Mouse (Mus musculus) hindbrain, embryonic 14.5 days (tissue): Measurements from ENCODE around the gene Cspg5. TPM values are rescaled to one million over a fixed set of nuclear protein-coding genes. Genes with fewer than 3 reads are reported as not detected.

Experiments
- ATAC-seq: fragments of 200-750 bp; cut with Nextera tagmentation; 2 replicates; pipeline ENCODE4 v1.8.0; 2017; ENCODE audit warnings: moderate number of reproducible peaks, mild to moderate bottlenecking, moderate TSS enrichment, moderate library complexity; ENCODE audit not compliant: low FRiP score
- DNase-seq: peaks from one replicate; pipeline ENCODE4 v3.0.0-alpha.2; 2015; ENCODE audit warnings: low spot score
- H3K27ac ChIP-seq: fragments of 300-500 bp; sonication (generic); 2 replicates; pipeline ENCODE4 v1.5.1; 2014; ENCODE audit warnings: mild to moderate bottlenecking, moderate library complexity
- H3K27me3 ChIP-seq: fragments of 300-500 bp; sonication (generic); 2 replicates; pipeline ENCODE4 v1.6.1; 2014; ENCODE audit warnings: mild to moderate bottlenecking, low read length, mixed read lengths; ENCODE audit not compliant: control insufficient read depth, insufficient read depth
- H3K36me3 ChIP-seq: fragments of 300-500 bp; sonication (generic); replicated peaks from 2 replicates; pipeline ENCODE4 v1.6.1; 2014; ENCODE audit not compliant: control insufficient read depth, insufficient read depth
- H3K4me1 ChIP-seq: fragments of 300-500 bp; sonication (generic); replicated peaks from 2 replicates; pipeline ENCODE4 v1.6.1; 2014; ENCODE audit warnings: antibody characterized with exemption, low read length, mixed read lengths; ENCODE audit not compliant: control insufficient read depth, insufficient read depth
- H3K4me2 ChIP-seq: fragments of 300-500 bp; sonication (generic); replicated peaks from 2 replicates; pipeline ENCODE4 v1.6.1; 2014; ENCODE audit warnings: mild to moderate bottlenecking, moderate library complexity
- H3K4me3 ChIP-seq: fragments of 300-500 bp; sonication (generic); replicated peaks from 2 replicates; pipeline ENCODE4 v1.5.1; 2014; ENCODE audit warnings: mild to moderate bottlenecking, low read length
- H3K9ac ChIP-seq: fragments of 300-500 bp; sonication (generic); 2 replicates; pipeline ENCODE4 v1.6.1; 2014
- H3K9me3 ChIP-seq: fragments of 300-500 bp; sonication (generic); 2 replicates; pipeline ENCODE4 v1.6.1; 2016; ENCODE audit warnings: low read length; ENCODE audit not compliant: control insufficient read depth
- WGBS: fragments of 180-500 bp; shearing (Covaris S2); extraction: QIAGEN DNeasy Blood & Tissue Kit; methylation state at CpG from one replicate; pipeline ENCODE4 v1.1.7; 2014; 5-methylcytosine and 5-hydroxymethylcytosine counted together
- polyA plus RNA-seq: library from polyadenylated mRNA; unstranded; fragments of >200 nt; fragmentation: Nextera tagmentation; extraction: Ambion mirVana; gene quantifications from 2 replicates; pipeline ENCODE4 v1.2.1, GENCODE M21; 2014

Gene Cspg5
- polyA plus RNA-seq, 1 experiment from 2014 or later: 139 TPM

DNA sequence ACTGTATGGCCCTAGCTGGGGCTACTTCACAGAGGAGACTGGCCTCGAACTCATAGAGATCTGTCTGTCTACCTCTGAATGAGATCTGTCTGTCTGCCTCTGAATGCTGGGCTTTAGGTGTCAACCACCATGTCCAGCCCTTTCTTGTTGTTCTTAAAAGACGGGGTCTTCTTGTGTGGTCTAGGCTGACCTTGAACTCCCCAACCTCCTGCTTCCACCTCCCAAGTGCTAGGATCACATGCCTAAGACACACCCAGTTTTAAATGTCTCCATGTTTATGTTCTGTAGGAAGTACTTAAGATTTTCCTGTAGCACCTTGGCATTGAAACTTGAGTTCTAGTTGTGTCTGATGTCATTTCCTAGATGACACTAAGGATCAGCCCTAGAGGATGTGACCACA lies 5.3 kb downstream of the Cspg5 start:
- H3K4me1 ChIP-seq: peaks cover 47% of the 10 kb centered on the region
- ATAC-seq: no peak
- DNase-seq: no peak
- no peaks in the 10 kb centered on the region for H3K27me3 ChIP-seq
- no peak overlapping the region for H3K9ac ChIP-seq
- H3K36me3 ChIP-seq: peaks cover 24% of the 10 kb centered on the region
- WGBS: 47% methylated on average over 2 of the region's 2 CpGs
- H3K27ac ChIP-seq: peak overlapping the region; percentile 93
- no peaks in the 10 kb centered on the region for H3K9me3 ChIP-seq
- H3K4me2 ChIP-seq: peak overlapping the region; percentile 41; the same call in 1 of the 2 replicates
- no peak overlapping the region for H3K4me3 ChIP-seq

- peak overlapping the region; percentile 41 for H3K4me2 ChIP-seq
- peaks cover 41% of the 10 kb centered on the region for H3K4me1 ChIP-seq
- 0 out of 2 replicates have a peak overlapping the region, but pooled peaks have one; percentile 9 for H3K4me3 ChIP-seq
- no peaks in the 10 kb centered on the region for H3K27me3 ChIP-seq
- ATAC-seq: peak; percentile 78
- peaks cover 24% of the 10 kb centered on the region for H3K36me3 ChIP-seq
- peak; percentile 80 for DNase-seq
- H3K27ac ChIP-seq: peak overlapping the region; percentile 93
- H3K9ac ChIP-seq: peak overlapping the region; percentile 43
- no peaks in the 10 kb centered on the region for H3K9me3 ChIP-seq
- WGBS: 2% methylated on average over 11 of the region's 11 CpGs
Observed at GRCm38 (mm10) chr9:110249823-110250543, 6.4 kb downstream of the Cspg5 start.

- peak overlapping the region; percentile 41 for H3K4me2 ChIP-seq
- H3K4me3 ChIP-seq: no peak overlapping the region
- DNase-seq (no peak), ATAC-seq (no peak)
- H3K36me3 ChIP-seq: peaks cover 24% of the 10 kb centered on the region
- no peaks in the 10 kb centered on the region for H3K9me3 ChIP-seq
- H3K27ac ChIP-seq: peak overlapping the region; percentile 93
- H3K4me1 ChIP-seq: peaks cover 49% of the 10 kb centered on the region
- H3K27me3 ChIP-seq: no peaks in the 10 kb centered on the region
- H3K9ac ChIP-seq: peak overlapping the region; percentile 43; the same call in 1 of the 2 replicates
- WGBS: 74% methylated on average over 14 of the region's 14 CpGs
Observed at GRCm38 (mm10) chr9:110250776-110251175, 7.2 kb downstream of the Cspg5 start.

GRCm38 (mm10) chr9:110255407-110256019 lies 11.9 kb downstream of the Cspg5 start:
- Histone ChIP-seq H3K4me2 (no peak overlapping the region; the same call in 1 of the 2 replicates), H3K4me3 (no peak overlapping the region), H3K27ac (peak overlapping the region; percentile 64), H3K27me3 (no peaks in the 10 kb centered on the region), H3K4me1 (peaks cover 24% of the 10 kb centered on the region), H3K9me3 (no peaks in the 10 kb centered on the region), H3K36me3 (peaks cover 28% of the 10 kb centered on the region), H3K9ac (peak overlapping the region; percentile 40)
- ATAC-seq (peak; percentile 77; the same call in 1 of the 2 replicates), DNase-seq (peak; percentile 54)
- WGBS: 14% methylated on average over 15 of the region's 15 CpGs

GRCm38 (mm10) chr9:110258646-110259045 lies 15.1 kb downstream of the Cspg5 start:
- no peaks in the 10 kb centered on the region for H3K27me3 ChIP-seq
- ATAC-seq: no peak
- H3K4me3 ChIP-seq: no peak overlapping the region
- H3K4me1 ChIP-seq: peaks cover 16% of the 10 kb centered on the region
- no peak overlapping the region for H3K4me2 ChIP-seq
- peaks cover 39% of the 10 kb centered on the region for H3K36me3 ChIP-seq
- H3K27ac ChIP-seq: no peak overlapping the region
- no peaks in the 10 kb centered on the region for H3K9me3 ChIP-seq
- no peak for DNase-seq
- H3K9ac ChIP-seq: no peak overlapping the region
- 69% methylated on average over 6 of the region's 6 CpGs for WGBS

- Histone ChIP-seq H3K4me2 (no peak overlapping the region), H3K27ac (no peak overlapping the region), H3K9ac (no peak overlapping the region), H3K9me3 (no peaks in the 10 kb centered on the region), H3K36me3 (peaks cover 39% of the 10 kb centered on the region), H3K4me1 (peaks cover 16% of the 10 kb centered on the region), H3K27me3 (no peaks in the 10 kb centered on the region), H3K4me3 (no peak overlapping the region)
- no peak for ATAC-seq
- 93% methylated on average over 3 of the region's 3 CpGs for WGBS
- no peak for DNase-seq
Observed at GRCm38 (mm10) chr9:110259118-110259517, 15.5 kb downstream of the Cspg5 start.

DNA sequence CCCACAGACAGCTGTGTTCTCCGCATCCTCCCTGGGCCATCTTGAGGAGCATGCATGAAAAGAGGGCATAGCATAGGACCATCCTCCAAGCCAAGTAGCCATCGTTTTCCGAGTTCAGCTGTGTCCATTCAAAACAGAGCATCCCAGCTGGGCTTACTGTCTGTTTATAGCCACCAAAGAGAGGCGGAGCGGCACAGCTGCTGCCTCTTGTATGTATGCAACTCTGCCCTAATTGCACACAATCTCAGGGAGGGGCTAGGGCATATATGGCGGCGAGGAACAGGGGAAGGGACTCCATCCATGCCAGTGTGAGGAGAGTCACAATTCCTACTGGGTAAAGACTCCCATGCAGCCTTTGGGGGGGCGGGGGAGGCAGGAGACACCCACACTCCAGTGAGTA lies 19.6 kb downstream of the Cspg5 start:
- ATAC-seq (no peak), DNase-seq (no peak)
- Histone ChIP-seq H3K4me2 (no peak overlapping the region), H3K9me3 (no peaks in the 10 kb centered on the region), H3K4me1 (no peaks in the 10 kb centered on the region; the same call in 1 of the 2 replicates), H3K9ac (no peak overlapping the region), H3K4me3 (no peak overlapping the region), H3K36me3 (peaks cover 32% of the 10 kb centered on the region), H3K27ac (no peak overlapping the region), H3K27me3 (no peaks in the 10 kb centered on the region)
- WGBS: 74% methylated on average over 8 of the region's 8 CpGs

GRCm38 (mm10) chr9:110264991-110265390 lies 21.4 kb downstream of the Cspg5 start:
- Histone ChIP-seq H3K4me1 (no peaks in the 10 kb centered on the region), H3K4me3 (no peak overlapping the region), H3K36me3 (peaks cover 18% of the 10 kb centered on the region), H3K9ac (no peak overlapping the region), H3K4me2 (no peak overlapping the region), H3K27me3 (no peaks in the 10 kb centered on the region), H3K9me3 (no peaks in the 10 kb centered on the region), H3K27ac (no peak overlapping the region)
- ATAC-seq: no peak
- DNase-seq: no peak
- 82% methylated on average over 9 of the region's 9 CpGs for WGBS

GRCm38 (mm10) chr9:110268416-110268815 lies 24.8 kb downstream of the Cspg5 start:
- ATAC-seq (no peak), DNase-seq (no peak)

More at GRCm38 (mm10) chr9:110268416-110268815, 24.8 kb downstream of the Cspg5 start:
- H3K36me3 ChIP-seq: no peaks in the 10 kb centered on the region
- H3K4me1 ChIP-seq: no peaks in the 10 kb centered on the region
- no peaks in the 10 kb centered on the region for H3K9me3 ChIP-seq
- H3K4me3 ChIP-seq: no peak overlapping the region
- no peak overlapping the region for H3K27ac ChIP-seq
- no peak overlapping the region for H3K9ac ChIP-seq
- 88% methylated on average over 10 of the region's 10 CpGs for WGBS
- no peak overlapping the region for H3K4me2 ChIP-seq
- H3K27me3 ChIP-seq: no peaks in the 10 kb centered on the region
